Mouse (Mus musculus): ENCODE results near the gene Ccdc181. TPM values are rescaled to one million over a fixed set of nuclear protein-coding genes. Genes with fewer than 3 reads are reported as not detected.

Ccdc181 gene
- polyA plus RNA-seq, 1 experiment from 2014 or later, result 18.1 TPM

- H3K27me3 ChIP-seq (ENCODE audit: control insufficient read depth, insufficient read depth, low read length), result no peaks in the 10 kb centered on the region
- peak within 1 kb of the TSS; percentile 65 for H3K9ac ChIP-seq (ENCODE audit: low read depth, low read length)
- no peaks in the 10 kb centered on the region for H3K36me3 ChIP-seq (ENCODE audit: control insufficient read depth, insufficient read depth, low read length)
- peak within 1 kb of the TSS; percentile 69 for H3K4me3 ChIP-seq (ENCODE audit: low read depth, low read length)
- peak within 1 kb of the TSS; percentile 78 for H3K4me2 ChIP-seq (replicated peaks; ENCODE audit: low read depth, low read length)
- WGBS, result 1% methylated on average over 67 of the region's 79 CpGs
- no peaks in the 10 kb centered on the region for H3K9me3 ChIP-seq (ENCODE audit: control insufficient read depth, low read length)
- H3K4me1 ChIP-seq (replicated peaks; ENCODE audit: control insufficient read depth, insufficient read depth, low read length), result peaks cover 6% of the 10 kb centered on the region; the same call in 1 of the 2 replicates
- peak within 1 kb of the TSS; percentile 54; the same call in 1 of the 2 replicates for H3K27ac ChIP-seq (ENCODE audit: low read depth, low read length)
- DNase-seq (ENCODE audit: low spot score) (peak; percentile 98), ATAC-seq (ENCODE audit: low FRiP score) (peak; percentile 99)
Measured at GRCm38 (mm10) chr1:164248465-164249331, 26.7 kb upstream of the Ccdc181 start, which contains the start of gene Slc19a2. Slc19a2 (plus strand) TSS chr1:164249046.

GRCm38 (mm10) chr1:164249332-164249711 is 26.1 kb upstream of the Ccdc181 start:
- peak overlapping the region; percentile 78 for H3K4me2 ChIP-seq (replicated peaks; ENCODE audit: low read depth, low read length)
- H3K9me3 ChIP-seq (ENCODE audit: control insufficient read depth, low read length), result no peaks in the 10 kb centered on the region
- ATAC-seq (ENCODE audit: low FRiP score), result no peak; the same call in 1 of the 2 replicates
- under 1% methylated on average over 33 of the region's 33 CpGs for WGBS
- no peaks in the 10 kb centered on the region for H3K36me3 ChIP-seq (ENCODE audit: control insufficient read depth, insufficient read depth, low read length)
- DNase-seq (ENCODE audit: low spot score), result no peak
- no peak overlapping the region for H3K27ac ChIP-seq (ENCODE audit: low read depth, low read length)
- H3K4me1 ChIP-seq (replicated peaks; ENCODE audit: control insufficient read depth, insufficient read depth, low read length), result peaks cover 6% of the 10 kb centered on the region; the same call in 1 of the 2 replicates
- H3K9ac ChIP-seq (ENCODE audit: low read depth, low read length), result peak overlapping the region; percentile 65
- H3K27me3 ChIP-seq (ENCODE audit: control insufficient read depth, insufficient read depth, low read length), result no peaks in the 10 kb centered on the region
- peak overlapping the region; percentile 69 for H3K4me3 ChIP-seq (ENCODE audit: low read depth, low read length)

GRCm38 (mm10) chr1:164250391-164251150 is 24.8 kb upstream of the Ccdc181 start:
- H3K9ac ChIP-seq (ENCODE audit: low read depth, low read length), result no peak overlapping the region
- H3K9me3 ChIP-seq (ENCODE audit: control insufficient read depth, low read length), result no peaks in the 10 kb centered on the region
- DNase-seq (ENCODE audit: low spot score) (no peak), ATAC-seq (ENCODE audit: low FRiP score) (no peak)
- 51% methylated on average over 8 of the region's 8 CpGs for WGBS
- no peak overlapping the region for H3K27ac ChIP-seq (ENCODE audit: low read depth, low read length)
- H3K27me3 ChIP-seq (ENCODE audit: control insufficient read depth, insufficient read depth, low read length), result no peaks in the 10 kb centered on the region
- peak overlapping the region; percentile 78 for H3K4me2 ChIP-seq (replicated peaks; ENCODE audit: low read depth, low read length)
- peaks cover 6% of the 10 kb centered on the region; the same call in 1 of the 2 replicates for H3K4me1 ChIP-seq (replicated peaks; ENCODE audit: control insufficient read depth, insufficient read depth, low read length)
- H3K36me3 ChIP-seq (ENCODE audit: control insufficient read depth, insufficient read depth, low read length), result no peaks in the 10 kb centered on the region
- peak overlapping the region; percentile 69; the same call in 1 of the 2 replicates for H3K4me3 ChIP-seq (ENCODE audit: low read depth, low read length)

GRCm38 (mm10) chr1:164251438-164251837 is 23.9 kb upstream of the Ccdc181 start:
- Histone ChIP-seq H3K36me3 (ENCODE audit: control insufficient read depth, insufficient read depth, low read length) (no peaks in the 10 kb centered on the region), H3K27me3 (ENCODE audit: control insufficient read depth, insufficient read depth, low read length) (no peaks in the 10 kb centered on the region), H3K9me3 (ENCODE audit: control insufficient read depth, low read length) (no peaks in the 10 kb centered on the region), H3K27ac (ENCODE audit: low read depth, low read length) (no peak overlapping the region), H3K9ac (ENCODE audit: low read depth, low read length) (no peak overlapping the region), H3K4me1 (replicated peaks; ENCODE audit: control insufficient read depth, insufficient read depth, low read length) (peaks cover 6% of the 10 kb centered on the region; the same call in 1 of the 2 replicates), H3K4me2 (replicated peaks; ENCODE audit: low read depth, low read length) (no peak overlapping the region), H3K4me3 (ENCODE audit: low read depth, low read length) (no peak overlapping the region)
- ATAC-seq (ENCODE audit: low FRiP score) (no peak), DNase-seq (ENCODE audit: low spot score) (no peak)
- 87% methylated on average over 1 of the region's 1 CpGs for WGBS

GRCm38 (mm10) chr1:164252551-164252950 is 22.8 kb upstream of the Ccdc181 start:
- H3K27ac ChIP-seq (ENCODE audit: low read depth, low read length), result no peak overlapping the region
- no peak overlapping the region for H3K4me3 ChIP-seq (ENCODE audit: low read depth, low read length)
- no peak overlapping the region for H3K4me2 ChIP-seq (replicated peaks; ENCODE audit: low read depth, low read length)
- no peak overlapping the region for H3K9ac ChIP-seq (ENCODE audit: low read depth, low read length)
- peaks cover 6% of the 10 kb centered on the region; the same call in 1 of the 2 replicates for H3K4me1 ChIP-seq (replicated peaks; ENCODE audit: control insufficient read depth, insufficient read depth, low read length)
- no peaks in the 10 kb centered on the region for H3K27me3 ChIP-seq (ENCODE audit: control insufficient read depth, insufficient read depth, low read length)
- no peak for DNase-seq (ENCODE audit: low spot score)
- no peak for ATAC-seq (ENCODE audit: low FRiP score)
- 79% methylated on average over 5 of the region's 5 CpGs for WGBS
- no peaks in the 10 kb centered on the region for H3K36me3 ChIP-seq (ENCODE audit: control insufficient read depth, insufficient read depth, low read length)
- H3K9me3 ChIP-seq (ENCODE audit: control insufficient read depth, low read length), result no peaks in the 10 kb centered on the region

- Histone ChIP-seq H3K27ac (ENCODE audit: low read depth, low read length) (no peak overlapping the region), H3K9me3 (ENCODE audit: control insufficient read depth, low read length) (no peaks in the 10 kb centered on the region), H3K36me3 (ENCODE audit: control insufficient read depth, insufficient read depth, low read length) (no peaks in the 10 kb centered on the region), H3K4me3 (ENCODE audit: low read depth, low read length) (no peak overlapping the region), H3K4me2 (replicated peaks; ENCODE audit: low read depth, low read length) (no peak overlapping the region), H3K9ac (ENCODE audit: low read depth, low read length) (no peak overlapping the region), H3K4me1 (replicated peaks; ENCODE audit: control insufficient read depth, insufficient read depth, low read length) (peaks cover 4% of the 10 kb centered on the region; the same call in 1 of the 2 replicates), H3K27me3 (ENCODE audit: control insufficient read depth, insufficient read depth, low read length) (no peaks in the 10 kb centered on the region)
- ATAC-seq (ENCODE audit: low FRiP score) (no peak), DNase-seq (ENCODE audit: low spot score) (no peak)
- 78% methylated on average over 3 of the region's 3 CpGs for WGBS
Measured at GRCm38 (mm10) chr1:164254836-164255235, 20.5 kb upstream of the Ccdc181 start.

- DNase-seq (ENCODE audit: low spot score) (no peak), ATAC-seq (ENCODE audit: low FRiP score) (no peak)
- 88% methylated on average over 16 of the region's 16 CpGs for WGBS
- Histone ChIP-seq H3K4me1 (replicated peaks; ENCODE audit: control insufficient read depth, insufficient read depth, low read length) (no peaks in the 10 kb centered on the region), H3K27ac (ENCODE audit: low read depth, low read length) (no peak overlapping the region), H3K27me3 (ENCODE audit: control insufficient read depth, insufficient read depth, low read length) (no peaks in the 10 kb centered on the region), H3K4me2 (replicated peaks; ENCODE audit: low read depth, low read length) (no peak overlapping the region), H3K36me3 (ENCODE audit: control insufficient read depth, insufficient read depth, low read length) (no peaks in the 10 kb centered on the region), H3K9me3 (ENCODE audit: control insufficient read depth, low read length) (no peaks in the 10 kb centered on the region), H3K9ac (ENCODE audit: low read depth, low read length) (no peak overlapping the region), H3K4me3 (ENCODE audit: low read depth, low read length) (no peak overlapping the region)
Measured at GRCm38 (mm10) chr1:164260171-164261028, 15.0 kb upstream of the Ccdc181 start.

GRCm38 (mm10) chr1:164261553-164261952 is 13.8 kb upstream of the Ccdc181 start:
- DNase-seq (ENCODE audit: low spot score), result no peak
- Histone ChIP-seq H3K9ac (ENCODE audit: low read depth, low read length) (no peak overlapping the region), H3K4me1 (replicated peaks; ENCODE audit: control insufficient read depth, insufficient read depth, low read length) (no peaks in the 10 kb centered on the region), H3K27ac (ENCODE audit: low read depth, low read length) (no peak overlapping the region), H3K4me2 (replicated peaks; ENCODE audit: low read depth, low read length) (no peak overlapping the region), H3K36me3 (ENCODE audit: control insufficient read depth, insufficient read depth, low read length) (no peaks in the 10 kb centered on the region), H3K27me3 (ENCODE audit: control insufficient read depth, insufficient read depth, low read length) (no peaks in the 10 kb centered on the region), H3K9me3 (ENCODE audit: control insufficient read depth, low read length) (no peaks in the 10 kb centered on the region), H3K4me3 (ENCODE audit: low read depth, low read length) (no peak overlapping the region)
- ATAC-seq (ENCODE audit: low FRiP score), result no peak
- 91% methylated on average over 7 of the region's 7 CpGs for WGBS
